Mouse (Mus musculus) intestine, embryonic 14.5 days (tissue): ENCODE measurements at regions not wholly inside any gene's neighbourhood (a gene's known extent, or its start where the extent isn't known, plus 50 kb on each side); places are given as distances from the start of the nearest gene placed in this dataset.

ENCODE experiments used
- ATAC-seq: fragments of 200-750 bp; cut with Nextera tagmentation; replicated peaks from 2 replicates; pipeline ENCODE4 v1.8.0; 2017; ENCODE audit warnings: low read depth, moderate number of reproducible peaks, moderate TSS enrichment, moderate library complexity; ENCODE audit not compliant: low FRiP score, low TSS enrichment
- DNase-seq: peaks from one replicate; pipeline ENCODE4 v3.0.0-alpha.2; 2018; ENCODE audit warnings: low spot score
- H3K27ac ChIP-seq: fragments of 300-500 bp; sonication (generic); 2 replicates; pipeline ENCODE4 v1.5.1; 2014; ENCODE audit warnings: low read depth, mild to moderate bottlenecking, control low read depth
- H3K27me3 ChIP-seq: fragments of 300-500 bp; sonication (generic); replicated peaks from 2 replicates; pipeline ENCODE4 v1.6.1; 2014; ENCODE audit warnings: low read length, control low read depth; ENCODE audit not compliant: control insufficient read depth, insufficient read depth
- H3K36me3 ChIP-seq: fragments of 300-500 bp; sonication (generic); 2 replicates; pipeline ENCODE4 v1.6.1; 2014; ENCODE audit warnings: low read length, control low read depth; ENCODE audit not compliant: control insufficient read depth, insufficient read depth
- H3K4me1 ChIP-seq: fragments of 300-500 bp; sonication (generic); replicated peaks from 2 replicates; pipeline ENCODE4 v1.6.1; 2014; ENCODE audit warnings: low read length, control low read depth, mixed read lengths; ENCODE audit not compliant: control insufficient read depth, insufficient read depth
- H3K4me2 ChIP-seq: fragments of 300-500 bp; sonication (generic); 2 replicates; pipeline ENCODE4 v1.6.1; 2014; ENCODE audit warnings: low read length
- H3K4me3 ChIP-seq: fragments of 300-500 bp; sonication (generic); 2 replicates; pipeline ENCODE4 v1.5.1; 2014; ENCODE audit warnings: low read depth, low read length, control low read depth, mixed read lengths
- H3K9ac ChIP-seq: fragments of 300-500 bp; sonication (generic); 2 replicates; pipeline ENCODE4 v1.6.1; 2014; ENCODE audit warnings: mild to moderate bottlenecking, low read length
- H3K9me3 ChIP-seq: fragments of 300-500 bp; sonication (generic); 2 replicates; pipeline ENCODE4 v1.6.1; 2016; ENCODE audit warnings: low read length, control low read depth; ENCODE audit not compliant: control insufficient read depth
- WGBS: fragments of 180-500 bp; shearing (Covaris S2); extraction: QIAGEN DNeasy Blood & Tissue Kit; methylation state at CpG from one replicate; pipeline ENCODE4 v1.1.7; 2014; 5-methylcytosine and 5-hydroxymethylcytosine counted together

DNA sequence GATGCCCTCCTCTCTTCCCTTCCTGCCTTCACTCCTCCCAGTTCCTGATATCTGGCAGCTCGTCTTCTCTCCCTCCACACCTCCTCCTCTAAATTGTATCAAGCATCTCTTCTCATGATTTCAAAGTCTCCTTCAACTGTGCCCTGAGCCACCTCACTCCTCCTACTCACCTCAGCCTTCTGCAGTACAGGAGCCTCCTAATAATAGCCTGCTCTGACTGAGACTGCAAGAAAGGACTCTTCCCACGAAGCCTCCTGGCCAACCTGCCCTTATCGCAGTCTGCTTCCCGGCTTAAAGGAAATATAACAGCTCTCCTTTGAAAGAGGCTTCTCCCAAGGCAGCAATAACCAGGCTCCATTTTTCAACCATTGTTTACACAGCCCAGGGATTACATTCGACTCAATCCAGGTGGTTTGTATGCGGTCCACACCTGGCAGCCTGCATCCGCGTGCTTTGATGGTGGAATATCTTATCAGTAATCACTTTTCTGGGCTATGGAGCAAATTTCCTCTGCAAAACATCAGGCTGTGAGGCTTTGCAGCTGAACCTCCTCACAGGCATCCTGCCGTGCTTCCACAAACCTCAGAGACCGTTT lies 254.9 kb upstream of the Cdh5 start:
- ATAC-seq (0 out of 2 replicates have a peak, but pooled peaks have one; percentile 75), DNase-seq (no peak)
- H3K4me2 ChIP-seq = no peak overlapping the region
- no peak overlapping the region for H3K4me3 ChIP-seq
- H3K36me3 ChIP-seq = no peaks in the 10 kb centered on the region
- no peaks in the 10 kb centered on the region for H3K9me3 ChIP-seq
- H3K9ac ChIP-seq = no peak overlapping the region
- WGBS = 19% methylated on average over 10 of the region's 10 CpGs
- H3K27me3 ChIP-seq = no peaks in the 10 kb centered on the region
- no peaks in the 10 kb centered on the region; the same call in 1 of the 2 replicates for H3K4me1 ChIP-seq
- H3K27ac ChIP-seq = no peak overlapping the region

DNA sequence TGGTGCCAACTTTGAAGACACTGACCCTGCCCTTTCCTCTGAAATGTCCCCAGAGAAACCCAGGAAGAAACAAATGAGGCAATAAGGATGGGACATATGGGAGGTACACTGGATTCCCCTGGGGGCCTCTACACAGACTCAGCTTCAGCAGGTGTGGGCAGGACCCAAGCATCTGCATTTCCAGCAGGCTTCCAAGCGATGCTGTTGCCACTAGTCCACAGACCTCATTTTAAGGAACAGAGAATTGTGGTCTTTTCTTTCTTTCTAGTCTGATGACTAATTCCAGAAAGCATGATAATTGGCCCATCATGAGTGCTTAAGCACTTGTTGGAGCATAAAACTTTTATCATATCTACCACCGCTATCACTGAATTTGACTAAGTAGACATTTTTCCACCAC lies 251.6 kb upstream of the Cdh5 start:
- H3K4me2 ChIP-seq = no peak overlapping the region

DNA sequence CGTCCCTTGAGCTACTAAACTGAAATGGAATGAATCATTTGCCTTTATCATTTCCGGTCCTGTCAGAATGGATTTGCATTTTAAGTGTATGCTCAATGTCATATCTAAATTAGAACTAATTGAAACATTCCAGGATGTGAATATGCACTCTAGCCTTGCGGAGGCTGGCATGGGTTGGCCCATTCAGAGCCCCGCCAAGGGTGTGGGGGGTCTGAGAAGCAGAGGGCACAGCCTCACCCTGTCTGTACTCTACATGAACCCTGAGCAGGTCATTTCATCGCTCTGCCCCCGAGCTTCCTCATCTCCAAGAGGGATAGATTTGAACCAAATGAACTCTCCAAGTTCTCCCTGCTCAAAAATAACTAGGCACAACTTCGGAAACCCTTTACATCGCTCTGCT lies 250.1 kb upstream of the Cdh5 start:
- no peak for ATAC-seq
- no peak for DNase-seq
- no peaks in the 10 kb centered on the region for H3K4me1 ChIP-seq
- H3K9me3 ChIP-seq = no peaks in the 10 kb centered on the region
- H3K4me2 ChIP-seq = no peak overlapping the region
- H3K27me3 ChIP-seq = no peaks in the 10 kb centered on the region
- H3K27ac ChIP-seq = no peak overlapping the region
- H3K9ac ChIP-seq = no peak overlapping the region
- WGBS = 83% methylated on average over 8 of the region's 8 CpGs
- no peak overlapping the region for H3K4me3 ChIP-seq
- no peaks in the 10 kb centered on the region for H3K36me3 ChIP-seq

More for the DNA sequence above, 251.6 kb upstream of the Cdh5 start:
- DNase-seq = no peak
- WGBS = 91% methylated on average over 2 of the region's 2 CpGs
- Histone ChIP-seq H3K9me3 (no peaks in the 10 kb centered on the region), H3K27me3 (no peaks in the 10 kb centered on the region), H3K9ac (no peak overlapping the region), H3K4me1 (no peaks in the 10 kb centered on the region; the same call in 1 of the 2 replicates), H3K36me3 (no peaks in the 10 kb centered on the region), H3K27ac (no peak overlapping the region), H3K4me3 (no peak overlapping the region)
- no peak for ATAC-seq

DNA sequence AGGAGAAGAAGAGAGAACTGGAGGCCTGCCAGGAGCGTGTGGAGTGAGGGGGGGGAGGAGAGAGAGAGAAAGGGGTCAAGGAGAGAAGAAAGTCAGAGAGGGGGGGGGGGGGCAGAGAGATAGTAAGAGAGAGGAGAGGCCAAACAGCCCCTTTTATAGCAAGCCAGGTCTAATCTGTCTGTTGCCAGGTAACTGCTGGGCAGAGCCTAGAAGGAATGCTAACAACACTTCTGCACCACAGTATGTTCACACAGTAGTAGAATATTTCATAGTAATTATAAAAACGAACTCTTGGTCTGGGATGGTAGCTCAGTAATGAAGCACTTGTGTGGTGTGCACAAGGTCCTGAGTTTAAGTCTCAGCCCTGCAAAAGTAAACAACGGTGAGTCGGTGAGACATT lies 248.4 kb upstream of the Cdh5 start:
- ATAC-seq (0 out of 2 replicates have a peak, but pooled peaks have one; percentile 43), DNase-seq (no peak)
- no peak overlapping the region for H3K4me2 ChIP-seq
- no peak overlapping the region for H3K9ac ChIP-seq
- H3K4me1 ChIP-seq = no peaks in the 10 kb centered on the region
- H3K36me3 ChIP-seq = no peaks in the 10 kb centered on the region
- H3K9me3 ChIP-seq = no peaks in the 10 kb centered on the region
- H3K27me3 ChIP-seq = no peaks in the 10 kb centered on the region
- no peak overlapping the region for H3K27ac ChIP-seq
- 50% methylated on average over 4 of the region's 4 CpGs for WGBS
- H3K4me3 ChIP-seq = no peak overlapping the region

DNA sequence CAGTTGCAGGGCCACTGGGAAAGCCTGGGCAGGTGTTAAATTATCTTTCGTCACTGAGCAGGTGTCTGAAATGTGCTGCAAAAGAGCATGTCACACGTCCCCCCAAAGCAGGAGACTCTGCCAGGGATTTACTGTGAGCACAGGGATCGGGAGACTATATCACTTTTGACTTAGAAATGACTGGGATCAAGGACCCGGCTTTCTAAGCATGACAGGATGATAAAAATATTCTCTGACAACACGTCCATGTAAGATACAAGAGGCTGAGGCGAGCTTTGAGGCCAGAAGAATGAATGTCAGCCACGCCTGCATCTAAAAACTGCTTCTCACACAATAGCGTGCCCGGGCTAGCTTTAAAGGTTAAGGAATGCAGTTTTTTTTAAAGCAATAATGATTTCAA lies 246.1 kb upstream of the Cdh5 start:
- no peak for DNase-seq
- no peaks in the 10 kb centered on the region for H3K27me3 ChIP-seq
- H3K36me3 ChIP-seq = no peaks in the 10 kb centered on the region
- no peak overlapping the region for H3K9ac ChIP-seq
- H3K27ac ChIP-seq = no peak overlapping the region
- no peak for ATAC-seq
- H3K9me3 ChIP-seq = no peaks in the 10 kb centered on the region
- no peak overlapping the region for H3K4me2 ChIP-seq
- H3K4me3 ChIP-seq = no peak overlapping the region
- H3K4me1 ChIP-seq = no peaks in the 10 kb centered on the region
- 59% methylated on average over 9 of the region's 9 CpGs for WGBS

DNA sequence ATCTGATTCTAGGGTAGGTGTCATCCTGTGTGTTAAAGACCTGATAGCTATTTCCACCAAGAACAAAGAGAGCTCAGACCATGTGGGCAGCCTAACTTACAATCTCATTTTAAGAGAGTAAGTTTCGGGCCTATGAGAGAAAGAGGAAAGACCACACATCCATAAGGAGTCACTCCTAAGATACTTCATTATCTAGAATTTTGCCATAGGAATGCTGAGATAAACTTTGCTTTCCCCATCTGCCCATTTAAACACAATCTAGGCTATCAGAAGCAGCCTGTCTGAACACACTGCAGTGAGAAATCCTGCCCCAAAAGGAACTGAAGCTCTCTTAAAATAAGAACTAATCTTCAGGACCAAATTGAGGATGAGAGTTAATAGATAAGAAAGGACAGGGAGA lies 242.3 kb upstream of the Cdh5 start:
- whole genome bisulfite sequencing = 89% methylated on average over 1 of the region's 1 CpGs
- H3K4me1 ChIP-seq = no peaks in the 10 kb centered on the region
- no peak overlapping the region for H3K4me2 ChIP-seq
- no peak for ATAC-seq
- no peak overlapping the region for H3K4me3 ChIP-seq
- no peaks in the 10 kb centered on the region for H3K9me3 ChIP-seq
- H3K27me3 ChIP-seq = no peaks in the 10 kb centered on the region
- no peak for DNase-seq
- no peaks in the 10 kb centered on the region for H3K36me3 ChIP-seq
- H3K9ac ChIP-seq = no peak overlapping the region
- H3K27ac ChIP-seq = no peak overlapping the region

DNA sequence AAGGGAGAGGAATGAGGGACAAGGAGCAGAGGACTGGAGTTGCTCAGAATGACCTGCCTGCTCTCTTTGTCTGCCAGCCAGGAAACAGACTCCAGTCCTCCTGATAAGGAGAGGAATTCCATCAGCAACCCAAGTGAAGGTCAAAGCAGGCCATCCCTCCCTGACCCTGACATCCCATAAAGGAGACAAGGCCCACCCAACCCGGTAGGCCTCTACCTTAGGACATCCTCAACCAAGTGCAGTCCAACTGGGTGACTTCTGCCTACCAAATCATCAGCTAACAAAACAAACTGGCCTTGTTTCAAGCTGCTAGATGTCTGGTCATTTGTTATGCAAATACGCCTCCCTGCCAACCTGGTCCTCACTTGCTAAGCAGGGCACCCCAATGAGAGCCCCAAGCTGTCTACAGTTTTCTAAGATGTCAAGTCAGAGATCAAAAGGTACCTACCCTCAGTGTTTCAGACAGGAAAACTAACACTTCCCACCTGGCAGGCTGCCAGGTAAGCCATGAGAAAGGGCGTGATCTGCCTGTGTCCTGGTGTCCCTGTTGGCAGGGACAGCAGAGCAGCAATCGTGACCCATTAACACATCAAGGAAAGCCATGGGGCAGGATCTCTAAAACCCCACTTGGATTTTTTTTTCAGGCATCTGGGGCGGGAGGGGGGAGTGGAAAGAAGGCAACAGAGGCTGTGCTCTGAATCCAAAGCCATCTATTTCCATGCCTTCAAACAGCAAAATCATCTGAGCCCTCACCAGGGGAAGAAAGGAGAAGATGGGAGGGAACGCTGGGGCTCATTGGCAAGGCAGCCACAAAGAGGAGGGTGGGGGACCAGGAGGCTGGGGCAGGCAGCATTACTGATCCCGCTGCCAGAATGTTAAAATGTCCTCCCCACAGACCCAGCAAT lies 227.6 kb upstream of the Cdh5 start:
- Histone ChIP-seq H3K4me1 (peaks cover 7% of the 10 kb centered on the region; the same call in 1 of the 2 replicates), H3K27ac (no peak overlapping the region), H3K9me3 (no peaks in the 10 kb centered on the region), H3K9ac (no peak overlapping the region), H3K4me3 (no peak overlapping the region), H3K4me2 (no peak overlapping the region), H3K27me3 (no peaks in the 10 kb centered on the region), H3K36me3 (no peaks in the 10 kb centered on the region)
- ATAC-seq (peak; percentile 61; the same call in 1 of the 2 replicates), DNase-seq (peak; percentile 65)
- WGBS = 33% methylated on average over 7 of the region's 7 CpGs

DNA sequence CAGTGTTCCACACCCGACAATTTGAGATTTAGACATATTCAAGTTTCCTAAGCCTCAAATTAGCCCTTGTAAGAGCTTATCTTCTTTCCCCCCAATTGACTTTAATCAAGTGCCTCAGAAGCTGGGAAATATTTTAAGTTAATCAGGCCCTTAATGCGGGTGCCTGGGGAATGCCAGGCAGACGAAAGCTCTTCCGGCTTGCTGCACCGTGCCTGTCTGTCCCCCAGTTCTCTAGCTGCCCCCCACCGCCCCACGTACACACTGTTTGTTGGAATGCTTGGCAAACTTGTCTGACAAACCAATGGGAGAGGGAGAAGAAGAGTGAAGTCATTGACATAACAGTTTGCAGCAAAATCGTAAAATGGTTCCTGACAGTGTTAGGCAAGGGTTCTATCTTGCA lies 226.9 kb upstream of the Cdh5 start:
- H3K4me3 ChIP-seq = no peak overlapping the region
- no peaks in the 10 kb centered on the region for H3K9me3 ChIP-seq
- DNase-seq = no peak
- no peak overlapping the region for H3K27ac ChIP-seq
- H3K9ac ChIP-seq = no peak overlapping the region
- no peaks in the 10 kb centered on the region for H3K27me3 ChIP-seq
- no peak overlapping the region for H3K4me2 ChIP-seq
- peaks cover 7% of the 10 kb centered on the region; the same call in 1 of the 2 replicates for H3K4me1 ChIP-seq
- WGBS = 61% methylated on average over 8 of the region's 8 CpGs
- no peak for ATAC-seq
- no peaks in the 10 kb centered on the region for H3K36me3 ChIP-seq
